Mouse (Mus musculus): Measurements from ENCODE around the gene Gabrg3.
"Not testable (repeated sequence)": the region's sequence is repeated elsewhere in the genome, so short reads cannot be mapped to it uniquely, and the experiment has no call there.

Gene Gabrg3

GRCm38 (mm10) chr7:57312018-57312417 lies 75.0 kb downstream of the Gabrg3 start:
- no peak for DNase-seq (ENCODE audit: low spot score)

GRCm38 (mm10) chr7:57307337-57307736 lies 79.7 kb downstream of the Gabrg3 start:
- no peak for DNase-seq (ENCODE audit: low spot score)

GRCm38 (mm10) chr7:57296639-57297038 lies 90.3 kb downstream of the Gabrg3 start:
- no peak for DNase-seq (ENCODE audit: low spot score)

- no peak for DNase-seq (ENCODE audit: low spot score)
Observed at GRCm38 (mm10) chr7:57294127-57294526, 92.9 kb downstream of the Gabrg3 start.

GRCm38 (mm10) chr7:57293564-57293963 lies 93.4 kb downstream of the Gabrg3 start:
- no peak for DNase-seq (ENCODE audit: low spot score)

- DNase-seq (ENCODE audit: low spot score) = no peak
Observed at GRCm38 (mm10) chr7:57283186-57283585, 103.8 kb downstream of the Gabrg3 start.

GRCm38 (mm10) chr7:57278841-57279240 lies 108.1 kb downstream of the Gabrg3 start:
- no peak for DNase-seq (ENCODE audit: low spot score)

- no peak for DNase-seq (ENCODE audit: low spot score)
Observed at GRCm38 (mm10) chr7:57260201-57260600, 126.8 kb downstream of the Gabrg3 start.

GRCm38 (mm10) chr7:57258893-57259574 lies 128.0 kb downstream of the Gabrg3 start:
- DNase-seq (ENCODE audit: low spot score) = no peak

- DNase-seq (ENCODE audit: low spot score) = no peak
Observed at GRCm38 (mm10) chr7:57243981-57244380, 143.0 kb downstream of the Gabrg3 start.

GRCm38 (mm10) chr7:57214119-57214518 lies 172.9 kb downstream of the Gabrg3 start:
- DNase-seq (ENCODE audit: low spot score) = no peak

- DNase-seq (ENCODE audit: low spot score) = no peak
Observed at GRCm38 (mm10) chr7:57186015-57186414, 201.0 kb downstream of the Gabrg3 start.

GRCm38 (mm10) chr7:57175891-57176545 lies 211.0 kb downstream of the Gabrg3 start:
- not testable (repeated sequence) for DNase-seq (ENCODE audit: low spot score)

GRCm38 (mm10) chr7:57166931-57167330 lies 220.1 kb downstream of the Gabrg3 start:
- no peak for DNase-seq (ENCODE audit: low spot score)

- no peak for DNase-seq (ENCODE audit: low spot score)
Observed at GRCm38 (mm10) chr7:57158211-57158610, 228.8 kb downstream of the Gabrg3 start.

- no peak for DNase-seq (ENCODE audit: low spot score)
Observed at GRCm38 (mm10) chr7:57153743-57154142, 233.2 kb downstream of the Gabrg3 start.

GRCm38 (mm10) chr7:57150768-57151167 lies 236.2 kb downstream of the Gabrg3 start:
- no peak for DNase-seq (ENCODE audit: low spot score)

- no peak for DNase-seq (ENCODE audit: low spot score)
Observed at GRCm38 (mm10) chr7:57138072-57138704, 248.8 kb downstream of the Gabrg3 start.

GRCm38 (mm10) chr7:57133009-57133408 lies 254.0 kb downstream of the Gabrg3 start:
- no peak for DNase-seq (ENCODE audit: low spot score)

- DNase-seq (ENCODE audit: low spot score) = no peak
Observed at GRCm38 (mm10) chr7:57132471-57132870, 254.5 kb downstream of the Gabrg3 start.

GRCm38 (mm10) chr7:57100065-57100464 lies 286.9 kb downstream of the Gabrg3 start:
- DNase-seq (ENCODE audit: low spot score) = no peak

- DNase-seq (ENCODE audit: low spot score) = no peak
Observed at GRCm38 (mm10) chr7:57082071-57082470, 304.9 kb downstream of the Gabrg3 start.

GRCm38 (mm10) chr7:57071435-57072160 lies 315.4 kb downstream of the Gabrg3 start:
- DNase-seq (ENCODE audit: low spot score) = no peak
